Mouse (Mus musculus) heart, adult 11 months (tissue): Measurements from ENCODE around the gene Akap12.

Source experiments
- DNase-seq: peaks from one replicate; pipeline ENCODE4 v3.0.0; 2022

Akap12 gene

GRCm38 (mm10) chr10:4370105-4370504 lies 103.9 kb downstream of the Akap12 start:
- DNase-seq = peak; percentile 88

GRCm38 (mm10) chr10:4372011-4372410 lies 105.8 kb downstream of the Akap12 start:
- peak; percentile 84 for DNase-seq

- DNase-seq = no peak
Observed at GRCm38 (mm10) chr10:4373558-4373957, 107.4 kb downstream of the Akap12 start.

GRCm38 (mm10) chr10:4374239-4374638 lies 108.1 kb downstream of the Akap12 start:
- DNase-seq = peak; percentile 70

- DNase-seq = peak; percentile 66
Observed at GRCm38 (mm10) chr10:4374734-4375133, 108.6 kb downstream of the Akap12 start.

GRCm38 (mm10) chr10:4375267-4375666 lies 109.1 kb downstream of the Akap12 start:
- no peak for DNase-seq

- DNase-seq = peak; percentile 97
Observed at GRCm38 (mm10) chr10:4376461-4376860, 110.3 kb downstream of the Akap12 start.

- peak; percentile 90 for DNase-seq
Observed at GRCm38 (mm10) chr10:4376931-4377330, 110.8 kb downstream of the Akap12 start.

- peak; percentile 82 for DNase-seq
Observed at GRCm38 (mm10) chr10:4380748-4381147, 114.6 kb downstream of the Akap12 start.

GRCm38 (mm10) chr10:4384244-4384643 lies 118.1 kb downstream of the Akap12 start:
- peak; percentile 89 for DNase-seq

GRCm38 (mm10) chr10:4386609-4387591 lies 120.7 kb downstream of the Akap12 start:
- DNase-seq = peak; percentile 100

GRCm38 (mm10) chr10:4387701-4388383 lies 121.7 kb downstream of the Akap12 start, which contains the start of gene Zbtb2:
Gene Zbtb2 (minus strand): TSS chr10:4388108.
- DNase-seq = peak; percentile 97

- DNase-seq = peak; percentile 97
Observed at GRCm38 (mm10) chr10:4388384-4388745, 122.2 kb downstream of the Akap12 start.

GRCm38 (mm10) chr10:4389036-4389435 lies 122.9 kb downstream of the Akap12 start:
- no peak for DNase-seq

GRCm38 (mm10) chr10:4389461-4390112 lies 123.4 kb downstream of the Akap12 start:
- peak; percentile 82 for DNase-seq

GRCm38 (mm10) chr10:4390550-4390949 lies 124.4 kb downstream of the Akap12 start:
- peak; percentile 85 for DNase-seq

- peak; percentile 80 for DNase-seq
Observed at GRCm38 (mm10) chr10:4391076-4391475, 124.9 kb downstream of the Akap12 start.

GRCm38 (mm10) chr10:4391851-4392250 lies 125.7 kb downstream of the Akap12 start:
- peak; percentile 95 for DNase-seq

GRCm38 (mm10) chr10:4395321-4395720 lies 129.1 kb downstream of the Akap12 start:
- DNase-seq = no peak

GRCm38 (mm10) chr10:4398058-4398457 lies 131.9 kb downstream of the Akap12 start:
- DNase-seq = peak; percentile 76

GRCm38 (mm10) chr10:4404895-4405491 lies 138.8 kb downstream of the Akap12 start:
- no peak for DNase-seq

GRCm38 (mm10) chr10:4405511-4405910 lies 139.3 kb downstream of the Akap12 start:
- peak; percentile 93 for DNase-seq

- no peak for DNase-seq
Observed at GRCm38 (mm10) chr10:4407191-4407590, 141.0 kb downstream of the Akap12 start.
